Mouse (Mus musculus): Measurements from ENCODE around the gene Nabp1.
"Not testable (repeated sequence)": the region's sequence is repeated elsewhere in the genome, so short reads cannot be mapped to it uniquely, and the experiment has no call there.

Gene Nabp1

DNA sequence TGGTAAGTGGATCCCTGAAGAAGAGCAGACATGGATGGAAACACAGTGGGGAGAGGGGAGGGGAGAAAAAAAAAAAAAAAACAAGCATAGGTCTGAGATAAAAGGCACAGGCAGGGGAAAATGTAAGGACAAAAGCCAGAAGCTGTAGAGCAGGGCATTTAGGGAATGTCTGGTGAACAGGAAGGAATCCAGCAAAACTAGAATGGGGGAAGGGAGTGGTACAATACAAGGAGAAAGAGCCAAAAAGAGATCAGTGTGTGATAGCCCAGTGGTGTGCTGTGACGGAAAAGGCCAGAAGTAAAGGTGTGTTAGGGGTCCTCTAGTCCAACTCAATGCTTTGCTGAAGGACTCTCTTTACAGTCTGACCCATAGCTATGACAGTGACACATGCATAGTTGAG is 8.1 kb upstream of the Nabp1 start:
- DNase-seq (ENCODE audit: low spot score in 2 of 2), result no peak

DNA sequence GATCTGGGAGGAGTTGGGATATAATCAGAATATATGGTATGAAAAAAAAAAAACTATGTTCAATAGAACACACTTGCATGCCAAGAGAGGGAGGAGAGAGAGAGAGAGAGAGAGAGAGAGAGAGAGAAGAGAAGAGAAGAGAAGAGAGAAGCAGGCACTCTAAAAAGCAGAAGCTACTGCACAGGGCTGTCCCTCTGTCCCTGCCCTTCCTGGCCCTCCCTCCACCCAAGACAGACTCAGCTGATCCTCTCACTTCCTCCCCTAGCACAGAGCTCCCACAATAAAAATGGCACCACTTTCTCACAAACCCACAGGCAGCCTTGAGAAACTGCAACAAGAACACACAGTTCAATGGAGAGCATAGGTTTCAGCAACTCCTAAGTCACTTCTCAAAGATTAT is 2.2 kb upstream of the Nabp1 start:
- DNase-seq (ENCODE audit: low spot score in 2 of 2), result no peak

- no peak for DNase-seq (ENCODE audit: low spot score in 2 of 2)
Measured at GRCm38 (mm10) chr1:51479691-51480090, 1.5 kb upstream of the Nabp1 start.

- no peak for DNase-seq (ENCODE audit: low spot score in 2 of 2)
Measured at GRCm38 (mm10) chr1:51479027-51479329, 753 bp upstream of the Nabp1 start.

DNA sequence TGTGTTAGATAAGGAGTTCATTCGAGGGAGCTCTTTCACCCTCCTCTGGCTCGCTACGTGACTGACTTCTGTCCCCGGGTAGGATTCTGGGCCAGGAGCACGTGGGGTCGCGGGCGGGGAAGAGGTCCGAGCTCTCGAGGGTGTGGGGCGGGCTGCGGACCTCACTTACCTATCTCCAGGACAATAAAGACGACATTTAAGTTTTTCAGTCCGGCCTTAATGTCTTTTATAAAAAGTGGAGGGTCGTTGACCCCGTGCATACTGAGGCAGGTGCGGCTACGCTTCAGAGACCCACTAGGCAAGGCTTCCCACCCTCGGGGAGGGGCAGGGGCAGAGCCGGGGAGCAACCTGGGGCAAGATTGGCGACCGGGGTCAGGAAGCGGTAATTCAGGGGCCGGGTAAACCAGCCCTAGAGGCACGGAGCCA is 556 bp downstream of the Nabp1 start:
- DNase-seq (ENCODE audit: low spot score in 2 of 2), result peak; percentile 4 to 14

- no peak for DNase-seq (ENCODE audit: low spot score in 2 of 2)
Measured at GRCm38 (mm10) chr1:51476405-51476804, 1.8 kb downstream of the Nabp1 start.

DNA sequence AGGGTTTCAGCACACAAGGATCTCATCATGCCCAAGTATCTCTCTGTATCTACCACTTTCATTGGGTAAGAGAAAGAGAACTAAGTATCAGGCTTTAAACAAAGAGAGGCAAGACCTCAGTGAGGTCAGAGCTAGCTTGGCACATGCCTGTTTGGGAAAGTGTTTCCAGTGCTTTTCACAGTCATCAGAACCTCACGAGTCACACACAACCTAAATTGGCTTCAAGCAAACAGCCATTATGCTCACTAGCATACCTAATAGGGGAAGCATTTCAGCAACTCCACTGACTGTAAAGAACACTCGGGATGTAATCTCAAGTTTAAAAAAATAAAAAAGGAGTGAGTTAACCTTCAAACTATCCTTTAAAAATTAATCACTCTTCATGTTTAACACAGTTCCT is 10.1 kb downstream of the Nabp1 start:
- DNase-seq (ENCODE audit: low spot score in 2 of 2), result no peak

DNA sequence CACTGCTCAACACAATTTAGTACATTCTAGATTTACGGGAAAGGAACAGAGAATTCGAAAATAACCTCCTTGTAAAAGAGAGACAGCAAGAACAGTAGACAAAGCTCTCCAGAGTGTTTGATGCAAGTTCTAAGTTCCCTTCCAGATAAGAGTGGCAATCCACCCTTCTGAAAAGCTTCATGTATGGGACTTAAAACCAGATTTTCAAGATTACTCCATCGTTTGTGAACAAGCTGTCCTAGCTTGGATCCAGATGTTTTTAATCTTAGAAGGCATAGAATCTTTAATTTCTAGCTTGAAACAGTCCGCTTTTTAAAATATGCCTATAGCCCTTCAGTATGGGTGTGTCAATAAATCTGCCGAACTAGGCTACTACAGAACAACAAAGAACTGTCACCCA is 11.0 kb downstream of the Nabp1 start:
- DNase-seq (ENCODE audit: low spot score in 2 of 2), result no peak

DNA sequence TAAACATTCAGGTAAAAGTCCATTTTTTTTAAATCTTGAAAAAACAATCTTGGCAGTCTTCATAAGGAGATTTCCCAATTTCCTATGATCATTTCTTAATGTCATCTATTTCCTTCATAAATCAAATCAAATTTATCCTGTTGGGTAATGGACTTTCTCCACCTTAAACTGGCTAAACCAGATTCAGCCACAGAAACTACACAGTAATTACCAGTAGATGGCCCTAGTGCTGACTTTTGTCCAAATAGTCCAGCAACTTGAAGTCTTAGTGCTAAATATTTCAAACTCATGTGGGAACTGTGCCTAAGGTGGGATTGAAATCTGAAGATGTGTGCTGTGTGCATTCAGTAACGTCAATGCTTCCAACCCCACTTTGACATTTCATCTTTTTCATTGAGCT is 11.8 kb downstream of the Nabp1 start:
- DNase-seq (ENCODE audit: low spot score in 2 of 2), result no peak

DNA sequence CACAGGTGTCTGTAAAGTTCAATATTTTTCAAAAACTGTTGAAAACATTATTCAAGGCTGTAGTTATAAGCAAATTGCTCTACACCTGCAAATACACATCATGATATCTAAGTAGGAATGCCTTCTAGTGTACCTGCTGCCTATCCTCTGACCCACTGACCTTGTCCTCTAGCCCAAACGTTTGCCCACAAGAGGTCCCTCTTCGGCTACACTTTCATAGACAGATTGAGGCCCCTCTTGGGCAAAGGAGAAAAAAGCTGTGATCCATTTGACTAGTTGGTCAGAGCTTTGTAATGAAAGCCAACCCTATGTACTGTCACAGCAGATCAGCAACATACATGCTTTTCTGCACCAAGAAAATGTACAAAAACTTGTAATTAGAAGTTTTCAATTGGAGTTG is 12.9 kb downstream of the Nabp1 start:
- DNase-seq (ENCODE audit: low spot score in 2 of 2), result no peak

- no peak for DNase-seq (ENCODE audit: low spot score in 2 of 2)
Measured at GRCm38 (mm10) chr1:51463038-51463437, 15.2 kb downstream of the Nabp1 start.

DNA sequence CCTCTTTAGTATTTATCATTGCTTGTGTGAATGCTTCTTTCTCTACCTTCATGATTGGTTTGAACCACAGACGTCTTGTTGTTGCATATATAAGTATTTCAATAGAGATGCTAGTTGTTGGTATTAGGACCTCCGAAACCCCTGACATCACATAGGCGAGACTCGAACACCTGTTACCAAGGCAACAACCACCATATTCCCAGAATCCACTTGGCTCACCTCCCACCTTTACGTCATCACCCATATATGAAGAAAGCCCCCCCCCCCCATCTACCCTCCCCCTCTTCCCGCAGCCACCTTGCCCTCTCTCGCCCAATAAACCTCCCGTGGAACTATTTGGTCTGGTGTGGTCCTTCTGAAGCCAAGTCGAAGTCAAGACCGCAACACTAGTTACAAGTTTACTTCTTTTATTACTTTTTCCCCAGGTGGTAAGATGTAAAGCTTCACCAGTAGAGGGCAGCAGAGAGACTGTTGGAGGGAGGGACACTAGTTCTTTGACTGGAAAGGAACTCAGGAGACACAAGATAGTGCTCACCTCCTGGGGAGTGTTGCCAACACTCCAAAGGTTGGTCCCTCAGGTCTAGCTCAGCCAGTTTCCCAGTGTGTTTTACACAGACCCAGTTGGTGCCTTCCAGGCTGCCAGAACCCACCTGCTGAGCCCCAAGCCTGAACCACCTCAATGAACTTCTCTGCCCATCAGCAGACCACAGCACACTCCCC is 19.3 kb downstream of the Nabp1 start:
- no peak for DNase-seq (ENCODE audit: low spot score in 2 of 2)

GRCm38 (mm10) chr1:51458089-51458488 is 20.1 kb downstream of the Nabp1 start:
- DNase-seq (ENCODE audit: low spot score in 2 of 2), result peak in 1 of 2 experiments; percentile 30

DNA sequence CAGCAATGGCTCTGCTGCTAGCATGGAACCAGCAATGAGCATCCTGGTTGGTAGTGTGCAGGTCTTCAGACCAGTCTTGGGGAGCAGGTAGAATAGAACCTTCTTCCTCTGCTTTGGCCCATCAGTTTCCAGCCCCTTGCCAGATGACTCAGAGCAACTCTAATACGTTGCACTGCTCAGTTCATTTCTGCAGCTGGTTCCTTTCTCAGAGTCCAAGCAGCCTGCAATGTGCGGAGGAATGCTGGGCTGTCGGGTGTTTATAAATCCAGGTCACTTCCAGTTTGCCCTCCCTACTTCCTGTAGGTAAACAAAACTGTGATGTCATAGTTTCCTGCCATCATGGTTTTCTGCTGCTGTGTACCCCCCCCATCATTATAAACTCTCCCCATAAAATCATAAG is 21.0 kb downstream of the Nabp1 start:
- DNase-seq (ENCODE audit: low spot score in 2 of 2), result no peak

GRCm38 (mm10) chr1:51448789-51449188 is 29.4 kb downstream of the Nabp1 start:
- DNase-seq (ENCODE audit: low spot score in 2 of 2), result no peak

DNA sequence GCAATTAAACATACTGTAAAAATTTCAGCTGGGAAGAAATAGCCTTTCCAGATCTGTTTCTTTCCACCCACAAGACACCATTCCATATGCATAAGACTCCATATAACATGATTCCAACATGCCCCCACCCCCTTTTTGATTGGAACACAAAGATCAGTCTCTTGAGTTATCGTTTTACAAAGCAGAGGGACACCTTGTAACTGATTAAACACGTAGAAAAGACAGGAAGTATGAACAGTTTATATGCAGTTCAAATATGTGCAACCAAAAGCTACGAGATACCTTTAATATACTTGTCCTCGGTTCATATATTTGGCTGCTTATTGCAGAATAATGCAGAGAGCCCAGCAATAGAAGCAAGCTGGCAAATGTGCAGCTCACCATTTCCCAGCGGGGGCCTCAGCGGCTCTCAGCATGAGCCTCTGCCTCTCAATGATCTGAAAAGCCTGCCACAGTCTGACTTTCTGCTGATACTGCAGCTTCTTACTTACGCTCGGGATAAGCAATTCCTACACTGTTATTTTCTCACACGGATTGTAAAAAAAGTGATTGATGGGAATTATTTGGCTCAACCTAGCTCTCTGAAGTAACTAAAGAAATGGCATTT is 32.3 kb downstream of the Nabp1 start:
- peak in 1 of 2 experiments; percentile 21 for DNase-seq (ENCODE audit: low spot score in 2 of 2)

- DNase-seq (ENCODE audit: low spot score in 2 of 2), result no peak
Measured at GRCm38 (mm10) chr1:51445161-51445853, 32.9 kb downstream of the Nabp1 start.

DNA sequence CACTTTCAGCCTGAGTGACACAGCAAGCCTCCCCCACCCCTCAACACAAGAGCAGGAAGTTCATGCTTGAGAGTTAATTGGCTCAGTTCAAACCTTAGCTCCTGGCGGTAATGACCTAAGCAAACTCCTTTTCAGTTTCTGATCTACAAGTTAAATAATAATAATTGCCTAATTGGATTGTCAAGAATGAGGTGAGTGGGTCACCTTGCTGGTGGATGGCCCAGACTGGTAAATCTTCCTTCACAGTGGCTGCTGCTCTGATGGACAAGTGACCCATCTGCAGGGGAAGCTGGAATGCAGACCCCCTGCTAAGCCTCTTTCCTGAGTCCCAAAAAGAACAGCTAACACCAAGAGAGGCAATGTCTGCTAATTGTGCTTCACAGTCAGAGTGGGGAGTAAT is 48.5 kb downstream of the Nabp1 start:
- no peak for DNase-seq (ENCODE audit: low spot score in 2 of 2)

GRCm38 (mm10) chr1:51426298-51426697 is 51.9 kb downstream of the Nabp1 start:
- DNase-seq (ENCODE audit: low spot score in 2 of 2), result peak in 1 of 2 experiments; percentile 43

GRCm38 (mm10) chr1:51421029-51421428 is 57.2 kb downstream of the Nabp1 start:
- DNase-seq (ENCODE audit: low spot score in 2 of 2), result not testable (repeated sequence)

GRCm38 (mm10) chr1:51418753-51419152 is 59.5 kb downstream of the Nabp1 start:
- DNase-seq (ENCODE audit: low spot score in 2 of 2), result no peak

Data from right cerebral cortex, postnatal 36 days (tissue).